Mouse (Mus musculus): ENCODE results near the gene Grik3. TPM values are rescaled to one million over a fixed set of nuclear protein-coding genes. Genes with fewer than 3 reads are reported as not detected.

Gene Grik3
- polyA plus RNA-seq, 2 experiments = 0.61 to 1.9 TPM

DNA sequence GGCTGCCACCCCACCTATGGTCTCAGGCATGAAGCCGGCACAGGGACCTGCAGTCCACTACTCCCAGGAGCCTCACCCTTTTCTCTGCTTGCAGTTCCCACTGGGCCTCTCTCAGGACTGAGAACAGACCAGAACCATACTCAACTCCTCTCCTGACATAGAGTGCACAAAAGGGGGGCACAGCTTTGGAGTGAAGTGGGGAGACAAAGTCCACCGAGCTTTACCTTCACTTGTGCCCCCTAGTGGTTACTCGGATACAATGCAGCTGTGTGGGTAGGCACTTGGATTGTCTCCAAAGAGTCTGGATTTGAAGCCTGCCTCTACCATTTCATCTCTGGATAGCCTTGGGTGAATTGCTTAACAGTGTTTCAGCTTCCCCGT is 212.8 kb downstream of the Grik3 start:
- WGBS = 36% methylated on average over 4 of the region's 4 CpGs
- Histone ChIP-seq H3K27me3 (ENCODE audit: control insufficient read depth, insufficient read depth, low read length) (no peaks in the 10 kb centered on the region), H3K4me2 (replicated peaks; ENCODE audit: low read depth, low read length, severe bottlenecking) (no peak overlapping the region), H3K36me3 (ENCODE audit: control insufficient read depth, insufficient read depth, low read length) (no peaks in the 10 kb centered on the region), H3K9me3 (ENCODE audit: control insufficient read depth, low read length) (no peaks in the 10 kb centered on the region), H3K9ac (ENCODE audit: low read depth, low read length, severe bottlenecking) (no peak overlapping the region), H3K4me3 (replicated peaks; ENCODE audit: low read length) (no peak overlapping the region), H3K4me1 (ENCODE audit: control insufficient read depth, insufficient read depth, low read length) (peaks cover 19% of the 10 kb centered on the region), H3K27ac (replicated peaks; ENCODE audit: low read depth, low read length) (no peak overlapping the region)
- ATAC-seq (ENCODE audit: low FRiP score, low read depth) = no peak
- peak; percentile 35 for DNase-seq (ENCODE audit: low spot score)
- no peak for TF ChIP-seq POLR2A (IDR thresholded peaks at IDR 0.05; ENCODE audit: borderline replicate concordance, extremely low read depth, insufficient read depth, insufficient read length)

DNA sequence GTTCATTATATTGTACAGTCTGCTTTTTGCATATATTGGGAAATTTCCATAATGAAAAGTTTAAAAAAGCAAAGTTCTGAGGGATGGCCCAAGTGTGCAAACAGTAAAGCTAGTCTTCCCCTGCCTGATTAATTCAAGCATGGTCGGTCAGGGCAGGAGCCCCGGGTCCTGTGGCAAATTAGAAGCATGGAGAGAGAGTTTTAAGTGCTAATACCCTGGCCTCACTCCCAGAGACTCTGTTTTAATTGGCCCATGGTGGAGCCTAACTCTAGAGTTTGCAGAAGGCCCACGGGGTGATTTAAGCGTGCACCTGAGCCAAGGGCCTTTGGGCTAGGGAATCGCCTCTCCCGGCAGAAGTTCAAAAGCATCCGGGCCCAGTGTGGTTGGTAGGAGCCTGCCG is 215.2 kb downstream of the Grik3 start:
- H3K9me3 ChIP-seq (ENCODE audit: control insufficient read depth, low read length) = no peaks in the 10 kb centered on the region
- H3K4me1 ChIP-seq (ENCODE audit: control insufficient read depth, insufficient read depth, low read length) = peaks cover 19% of the 10 kb centered on the region
- 24% methylated on average over 8 of the region's 8 CpGs for WGBS
- no peak for TF ChIP-seq POLR2A (IDR thresholded peaks at IDR 0.05; ENCODE audit: borderline replicate concordance, extremely low read depth, insufficient read depth, insufficient read length)
- no peak overlapping the region for H3K27ac ChIP-seq (replicated peaks; ENCODE audit: low read depth, low read length)
- DNase-seq (ENCODE audit: low spot score) = peak; percentile 63
- H3K36me3 ChIP-seq (ENCODE audit: control insufficient read depth, insufficient read depth, low read length) = no peaks in the 10 kb centered on the region
- no peak overlapping the region for H3K4me2 ChIP-seq (replicated peaks; ENCODE audit: low read depth, low read length, severe bottlenecking)
- H3K9ac ChIP-seq (ENCODE audit: low read depth, low read length, severe bottlenecking) = no peak overlapping the region
- ATAC-seq (ENCODE audit: low FRiP score, low read depth) = peak; percentile 68; the same call in 1 of the 2 replicates
- H3K4me3 ChIP-seq (replicated peaks; ENCODE audit: low read length) = no peak overlapping the region
- H3K27me3 ChIP-seq (ENCODE audit: control insufficient read depth, insufficient read depth, low read length) = no peaks in the 10 kb centered on the region; the same call in 1 of the 2 replicates

DNA sequence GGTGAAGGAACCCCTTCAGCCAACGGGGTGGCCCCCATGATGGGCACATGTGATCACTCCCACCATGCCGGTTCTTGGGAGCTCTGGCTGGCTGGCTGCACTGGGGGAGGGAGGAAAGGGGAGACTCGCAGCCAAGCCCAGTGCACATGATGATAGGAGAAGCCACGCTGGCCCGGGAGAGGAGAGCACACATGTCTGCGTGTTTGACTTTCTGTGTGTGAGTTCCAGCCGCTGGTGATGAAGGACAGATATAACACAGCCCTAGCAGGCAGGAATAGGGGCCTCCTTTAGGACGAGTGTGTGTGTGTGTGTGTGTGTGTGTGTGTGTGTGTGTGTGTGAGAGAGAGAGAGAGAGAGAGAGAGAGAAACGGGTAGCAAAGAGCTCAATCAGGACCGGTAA is 219.2 kb downstream of the Grik3 start:
- Histone ChIP-seq H3K36me3 (ENCODE audit: control insufficient read depth, insufficient read depth, low read length) (no peaks in the 10 kb centered on the region), H3K27ac (replicated peaks; ENCODE audit: low read depth, low read length) (no peak overlapping the region), H3K4me2 (replicated peaks; ENCODE audit: low read depth, low read length, severe bottlenecking) (no peak overlapping the region), H3K4me1 (ENCODE audit: control insufficient read depth, insufficient read depth, low read length) (peaks cover 10% of the 10 kb centered on the region), H3K9me3 (ENCODE audit: control insufficient read depth, low read length) (no peaks in the 10 kb centered on the region), H3K27me3 (ENCODE audit: control insufficient read depth, insufficient read depth, low read length) (no peaks in the 10 kb centered on the region; the same call in 1 of the 2 replicates), H3K4me3 (replicated peaks; ENCODE audit: low read length) (no peak overlapping the region), H3K9ac (ENCODE audit: low read depth, low read length, severe bottlenecking) (no peak overlapping the region)
- no peak for DNase-seq (ENCODE audit: low spot score)
- TF ChIP-seq POLR2A (IDR thresholded peaks at IDR 0.05; ENCODE audit: borderline replicate concordance, extremely low read depth, insufficient read depth, insufficient read length) = no peak
- 78% methylated on average over 10 of the region's 10 CpGs for WGBS
- no peak for ATAC-seq (ENCODE audit: low FRiP score, low read depth)

DNA sequence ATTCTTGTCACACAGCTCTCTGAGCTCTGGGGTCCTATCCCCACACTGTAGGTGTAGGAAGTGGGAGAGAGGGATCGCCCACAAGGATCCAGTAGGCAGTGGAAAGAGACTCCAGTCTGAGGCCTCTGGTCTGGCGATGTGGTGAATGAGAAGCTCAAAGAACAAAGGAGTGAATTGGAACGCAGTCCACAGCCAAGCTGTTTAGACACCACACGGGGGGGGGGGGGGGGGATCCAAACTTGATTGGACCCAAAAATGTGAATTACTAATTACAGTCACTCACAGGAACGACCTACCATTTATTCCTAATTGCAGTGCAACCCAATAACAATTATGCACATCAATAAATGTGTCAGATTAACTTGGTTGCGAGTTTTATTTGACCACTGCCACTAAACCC is 227.4 kb downstream of the Grik3 start:
- Histone ChIP-seq H3K36me3 (ENCODE audit: control insufficient read depth, insufficient read depth, low read length) (no peaks in the 10 kb centered on the region), H3K27ac (replicated peaks; ENCODE audit: low read depth, low read length) (no peak overlapping the region), H3K4me2 (replicated peaks; ENCODE audit: low read depth, low read length, severe bottlenecking) (no peak overlapping the region), H3K9ac (ENCODE audit: low read depth, low read length, severe bottlenecking) (no peak overlapping the region), H3K9me3 (ENCODE audit: control insufficient read depth, low read length) (no peaks in the 10 kb centered on the region), H3K4me1 (ENCODE audit: control insufficient read depth, insufficient read depth, low read length) (0 out of 2 replicates have a peak, but pooled peaks cover 3% of the 10 kb centered on the region), H3K27me3 (ENCODE audit: control insufficient read depth, insufficient read depth, low read length) (peaks cover 24% of the 10 kb centered on the region; the same call in 1 of the 2 replicates), H3K4me3 (replicated peaks; ENCODE audit: low read length) (no peak overlapping the region)
- no peak for ATAC-seq (ENCODE audit: low FRiP score, low read depth)
- 38% methylated on average over 6 of the region's 6 CpGs for WGBS
- DNase-seq (ENCODE audit: low spot score) = no peak
- no peak for TF ChIP-seq POLR2A (IDR thresholded peaks at IDR 0.05; ENCODE audit: borderline replicate concordance, extremely low read depth, insufficient read depth, insufficient read length)

DNA sequence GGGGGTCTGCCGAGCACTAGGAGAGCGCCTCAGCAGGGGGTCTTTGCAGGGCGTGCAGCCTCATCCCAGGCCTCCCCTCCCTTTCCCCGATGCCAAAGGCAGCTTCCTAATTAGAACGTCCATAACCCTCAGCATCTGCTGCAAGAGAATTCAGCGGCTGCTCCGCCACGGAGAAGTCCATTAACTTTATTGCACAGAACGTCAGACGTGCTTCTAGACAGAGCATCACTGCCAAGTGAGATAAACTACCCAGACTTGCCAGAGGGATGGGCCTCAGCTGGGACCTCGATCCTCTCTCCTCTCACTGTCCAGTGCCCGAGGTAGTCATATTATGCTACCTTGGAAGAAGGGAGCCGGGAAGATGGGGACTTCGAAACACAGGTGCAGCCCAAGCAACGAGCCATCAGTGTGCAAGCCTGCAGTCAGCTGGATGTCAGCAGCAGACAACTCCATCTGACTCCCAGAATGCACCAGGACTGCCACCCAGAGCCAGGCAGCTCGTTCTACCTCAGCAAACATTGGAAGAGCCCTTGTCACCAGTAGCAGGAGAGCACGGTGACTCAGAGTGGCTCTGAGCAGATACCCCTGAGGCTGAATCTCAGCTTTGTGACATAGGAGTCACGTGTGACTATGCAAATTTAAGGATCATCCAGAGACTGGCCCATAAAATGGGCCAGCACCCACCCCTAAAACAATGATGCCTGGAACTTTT is 228.1 kb downstream of the Grik3 start:
- WGBS = 16% methylated on average over 18 of the region's 18 CpGs
- H3K27ac ChIP-seq (replicated peaks; ENCODE audit: low read depth, low read length) = no peak overlapping the region
- H3K27me3 ChIP-seq (ENCODE audit: control insufficient read depth, insufficient read depth, low read length) = peaks cover 27% of the 10 kb centered on the region; the same call in 1 of the 2 replicates
- H3K4me2 ChIP-seq (replicated peaks; ENCODE audit: low read depth, low read length, severe bottlenecking) = no peak overlapping the region
- 0 out of 2 replicates have a peak, but pooled peaks cover 3% of the 10 kb centered on the region for H3K4me1 ChIP-seq (ENCODE audit: control insufficient read depth, insufficient read depth, low read length)
- TF ChIP-seq POLR2A (IDR thresholded peaks at IDR 0.05; ENCODE audit: borderline replicate concordance, extremely low read depth, insufficient read depth, insufficient read length) = no peak
- H3K4me3 ChIP-seq (replicated peaks; ENCODE audit: low read length) = no peak overlapping the region
- no peaks in the 10 kb centered on the region for H3K9me3 ChIP-seq (ENCODE audit: control insufficient read depth, low read length)
- ATAC-seq (ENCODE audit: low FRiP score, low read depth) = no peak
- DNase-seq (ENCODE audit: low spot score) = no peak
- H3K36me3 ChIP-seq (ENCODE audit: control insufficient read depth, insufficient read depth, low read length) = no peaks in the 10 kb centered on the region
- H3K9ac ChIP-seq (ENCODE audit: low read depth, low read length, severe bottlenecking) = no peak overlapping the region
